Mouse (Mus musculus): ENCODE measurements around the gene Clasrp.

DNA sequence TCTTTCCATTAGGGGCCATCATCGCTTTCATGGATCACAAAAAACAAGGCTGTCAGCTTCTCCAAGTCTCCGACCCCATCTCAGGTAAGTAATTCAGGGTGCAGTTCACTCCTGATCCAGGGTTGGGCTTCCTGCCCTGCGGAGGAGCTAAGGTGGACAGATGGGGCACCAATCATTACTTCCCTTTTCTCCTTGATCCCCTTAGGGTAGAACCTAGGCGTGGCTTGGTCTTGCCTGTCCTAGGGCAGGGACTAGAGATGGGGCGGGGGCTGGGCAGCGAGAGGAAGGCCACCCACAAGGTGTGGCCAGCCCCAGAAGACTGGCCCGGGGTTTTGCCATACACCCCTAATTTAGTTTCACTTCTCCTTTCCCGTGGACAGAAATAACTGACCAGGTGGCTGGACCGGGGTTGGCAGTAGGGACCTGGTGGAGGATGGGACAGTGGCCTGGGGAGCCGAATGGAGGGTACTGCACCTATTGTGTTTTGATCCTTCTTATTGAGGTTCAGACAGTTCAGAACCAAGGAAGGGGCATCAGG lies 26.3 kb downstream of the Clasrp start:
- TF ChIP-seq POLR2A (IDR thresholded peaks at IDR 0.05; ENCODE audit: low read depth, low read length) (no peak), CTCF (conservative IDR thresholded peaks at IDR 0.05; ENCODE audit: insufficient read depth, insufficient read length, low read depth, low read length) (no peak)
